Mouse (Mus musculus) frontal cortex, postnatal 25 days (tissue): ENCODE results near the gene Rnf217.
A peak's percentile ranks its signal among the peaks of the same experiment; 100 is the strongest.

Experiments
- DNase-seq, 2 experiments: peaks; one replicate each; pipeline ENCODE4 v3.0.0; 2022; ENCODE audit warnings: low spot score in 2 of 2

Gene Rnf217

DNA sequence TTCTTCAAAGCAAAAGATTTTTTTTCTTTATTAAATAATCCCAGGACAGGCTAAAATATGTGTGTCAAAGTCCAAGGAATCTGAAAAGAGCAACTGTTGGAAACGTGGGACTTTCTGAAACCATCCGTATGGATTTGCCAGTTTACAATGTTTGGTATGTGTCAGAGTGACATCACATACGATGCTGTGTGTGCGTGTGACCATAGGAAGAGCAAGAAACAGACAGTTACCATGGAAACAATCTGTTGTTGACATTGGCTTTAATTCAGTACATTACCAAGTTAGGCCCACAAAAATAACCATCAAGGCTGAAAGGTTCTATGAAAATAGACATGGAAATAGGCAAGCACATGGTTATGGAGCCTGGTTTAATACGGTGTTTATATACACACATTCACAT, 107.3 kb downstream of the Rnf217 start:
- DNase-seq = no peak

DNA sequence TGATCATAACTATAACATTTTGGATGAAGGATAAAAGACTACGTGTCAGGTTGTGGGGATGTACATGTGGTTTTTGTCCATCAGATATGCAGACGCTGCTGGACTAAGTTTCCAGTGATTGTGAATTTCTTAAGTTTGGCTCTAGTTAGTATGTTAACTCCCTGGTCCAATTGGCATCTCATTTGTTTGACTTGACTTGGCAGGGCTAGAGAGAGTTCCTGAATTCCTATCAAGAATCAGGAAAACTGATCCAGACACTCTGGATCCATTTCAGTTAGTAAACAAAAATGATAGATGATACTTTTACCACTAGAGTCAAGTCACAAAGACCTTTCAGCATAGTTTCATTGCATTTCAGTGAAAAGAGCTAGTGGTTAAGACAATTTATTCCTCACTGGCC, 112.1 kb downstream of the Rnf217 start:
- no peak for DNase-seq

DNA sequence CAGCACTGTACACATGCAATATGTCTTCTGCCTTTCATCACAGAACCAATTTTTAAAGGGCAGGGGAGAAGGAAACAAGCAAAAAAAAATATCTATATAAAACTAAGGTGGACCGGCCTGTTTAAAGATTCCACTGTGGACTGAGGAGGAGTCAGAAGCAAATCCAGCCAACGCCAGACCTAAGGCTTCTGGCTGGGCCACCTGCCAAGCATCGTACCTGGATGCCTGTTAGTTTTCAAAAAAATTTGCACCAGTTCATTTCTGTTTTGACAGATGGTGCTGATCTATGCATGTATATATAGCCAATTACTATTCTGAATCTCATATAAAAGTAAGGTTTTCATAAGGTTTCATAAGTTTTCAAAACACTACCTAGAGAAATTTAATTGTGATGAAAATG, 113.2 kb downstream of the Rnf217 start:
- no peak for DNase-seq

DNA sequence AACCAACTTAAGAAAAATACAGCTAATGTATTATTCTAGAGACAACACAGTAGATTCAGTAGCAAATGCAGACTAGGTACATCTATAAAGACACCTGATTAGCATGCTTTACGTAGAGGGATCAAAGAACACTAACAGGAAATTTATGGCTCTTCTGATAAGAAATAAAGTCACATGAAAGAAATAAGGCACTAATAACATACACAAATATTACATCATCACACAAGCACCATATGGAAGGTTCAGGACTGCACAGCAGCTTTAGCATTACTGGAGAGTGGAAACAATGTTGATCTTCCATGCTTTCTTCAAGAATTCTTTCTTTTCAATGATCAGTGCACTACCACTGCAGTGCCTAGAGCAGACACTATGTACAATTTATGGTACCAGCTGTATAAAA, 114.7 kb downstream of the Rnf217 start:
- DNase-seq = no peak

DNA sequence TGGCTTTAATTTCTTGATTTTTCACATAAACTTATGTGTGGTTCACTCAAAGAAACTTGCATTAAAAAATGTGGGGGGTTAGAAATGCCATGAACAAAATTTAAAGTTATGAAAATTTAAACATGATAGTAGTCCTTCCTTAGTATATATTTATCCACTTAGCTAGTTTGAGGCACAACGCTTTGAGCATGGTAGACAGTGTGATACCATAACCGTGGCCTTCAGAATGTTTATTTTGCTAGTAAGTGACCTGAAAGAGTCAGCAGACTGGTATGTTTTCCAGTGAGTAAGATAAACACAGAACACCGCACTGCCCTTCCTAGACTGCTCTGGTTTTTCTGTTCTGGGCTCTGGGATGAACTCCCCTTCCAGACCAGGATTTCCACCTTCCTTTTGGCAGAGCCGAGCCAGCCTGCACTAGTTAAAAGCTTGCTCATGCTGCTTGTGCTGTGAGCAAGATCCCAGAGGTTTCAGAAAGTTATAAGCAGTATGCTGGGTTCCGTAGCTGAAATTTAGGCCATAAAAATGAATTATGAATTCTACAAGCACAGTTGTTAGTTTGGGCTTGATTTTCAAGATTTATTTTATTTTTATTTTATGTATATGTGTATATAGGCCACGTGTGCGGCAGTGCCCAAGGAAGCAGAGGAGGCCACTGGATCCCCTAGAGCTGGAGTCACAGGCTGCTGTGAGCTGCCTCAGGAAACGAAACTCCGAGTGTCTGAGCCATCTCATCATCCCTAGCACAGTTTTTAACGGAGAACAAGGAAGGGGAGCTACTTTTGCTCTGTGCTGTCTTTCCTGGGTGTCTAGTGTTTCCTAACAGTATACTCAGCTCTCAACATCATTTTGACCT, 141.7 kb downstream of the Rnf217 start:
- no peak for DNase-seq

DNA sequence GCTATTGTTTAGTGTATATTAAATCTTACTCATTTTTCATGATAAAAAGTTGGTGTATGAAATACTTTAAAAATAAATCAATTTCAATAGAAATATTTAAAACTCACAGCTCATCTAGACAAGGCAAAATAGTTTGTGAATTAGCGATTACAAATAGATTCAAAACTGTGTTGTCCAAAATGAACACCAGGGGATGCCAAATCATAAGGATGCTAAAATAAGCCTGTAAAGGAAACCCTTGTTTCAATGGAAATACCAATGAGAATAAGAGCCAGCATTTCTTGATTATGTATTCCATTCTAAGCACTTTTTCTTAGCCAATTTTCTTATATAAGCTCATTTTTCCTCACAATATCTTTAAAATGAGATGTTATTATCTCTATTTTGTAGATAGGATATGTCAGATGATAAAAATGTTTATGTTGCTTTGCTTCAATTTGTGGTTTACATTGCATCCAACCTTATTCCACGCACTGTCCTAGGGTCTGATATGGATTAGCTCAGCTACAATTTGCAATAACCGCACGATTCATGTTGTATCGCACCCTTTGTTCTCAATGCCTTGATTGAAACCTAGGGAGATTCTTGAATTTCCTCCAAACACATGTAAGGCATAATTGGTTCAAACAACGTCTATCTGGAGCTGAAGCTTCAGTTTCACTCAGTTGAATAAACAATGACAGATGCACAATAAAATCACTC, 143.0 kb downstream of the Rnf217 start:
- DNase-seq = no peak

DNA sequence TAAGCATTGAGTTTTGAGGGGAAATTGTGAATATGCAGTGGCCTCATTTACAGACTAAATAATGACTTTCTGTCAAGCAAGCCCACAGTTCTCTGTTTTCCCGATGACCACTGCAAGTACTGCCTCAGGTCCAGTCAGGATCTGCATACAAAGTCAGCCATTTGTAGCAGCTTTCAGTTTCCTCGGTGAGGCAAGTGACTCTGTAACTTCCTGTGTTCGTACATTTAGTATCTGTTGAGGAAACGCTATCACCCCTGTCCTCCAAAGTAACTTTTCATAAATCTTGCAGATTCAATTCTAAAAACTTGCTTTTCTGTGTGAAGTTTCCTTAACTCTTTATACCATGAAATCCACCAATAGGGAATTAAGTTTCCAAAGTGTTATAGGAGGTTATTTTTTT, 143.6 kb downstream of the Rnf217 start:
- no peak for DNase-seq

DNA sequence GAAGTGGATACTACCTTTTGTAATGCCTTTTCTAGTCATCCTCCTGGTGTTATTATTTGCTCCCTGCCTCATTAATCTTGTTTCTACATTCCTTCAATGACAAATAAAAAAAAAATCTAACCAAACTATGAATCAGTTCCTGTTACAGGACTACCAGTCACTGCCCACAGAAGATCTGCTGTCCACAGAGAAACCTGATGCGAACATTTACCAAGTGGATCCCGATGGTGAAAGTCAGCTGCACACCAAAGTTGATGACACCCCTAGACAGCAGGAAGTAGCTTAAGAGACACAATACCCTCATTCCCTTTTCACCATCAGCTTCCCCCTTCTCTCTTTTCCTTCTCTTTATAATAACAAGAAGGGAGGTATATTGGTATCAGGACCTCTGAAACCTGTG, 145.9 kb downstream of the Rnf217 start:
- no peak for DNase-seq

DNA sequence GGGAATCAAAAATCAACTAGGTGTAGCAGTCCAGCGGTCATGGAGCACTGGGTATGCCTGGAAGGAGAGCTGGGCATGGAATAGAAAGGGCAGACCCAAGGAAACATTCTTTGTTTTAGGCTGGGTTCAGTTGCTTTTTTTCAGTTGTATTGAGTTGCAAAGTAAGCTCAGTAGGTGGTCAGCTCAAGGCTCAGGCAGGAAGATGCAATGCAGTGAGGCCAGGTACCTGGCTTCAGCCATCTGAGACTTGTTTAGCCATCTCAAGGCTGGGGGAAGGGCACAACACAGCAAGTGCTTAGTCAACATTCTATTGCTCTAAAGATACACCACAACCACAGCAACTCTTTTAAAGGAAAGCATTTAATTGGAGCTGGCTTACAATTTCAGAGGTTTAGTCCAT, 152.2 kb downstream of the Rnf217 start:
- DNase-seq = no peak

DNA sequence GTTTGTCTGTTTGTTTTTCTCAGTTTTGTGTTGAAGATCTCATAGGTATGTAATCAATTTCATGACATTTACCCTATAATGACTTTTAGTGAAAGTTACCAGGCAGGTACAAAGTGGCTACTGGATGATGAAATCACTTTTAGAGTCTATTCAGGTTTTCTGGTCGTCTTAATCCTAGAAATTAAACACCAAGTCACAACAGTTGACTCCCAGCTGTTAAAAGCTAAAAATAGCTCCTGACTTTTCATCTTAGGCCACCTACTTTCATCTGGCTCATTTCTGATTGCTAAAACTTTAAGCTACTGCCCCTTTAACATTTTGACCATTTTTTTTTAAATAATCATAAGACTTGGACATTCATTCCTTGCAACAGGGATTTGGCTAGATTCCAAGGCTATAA, 161.9 kb downstream of the Rnf217 start:
- DNase-seq = no peak

DNA sequence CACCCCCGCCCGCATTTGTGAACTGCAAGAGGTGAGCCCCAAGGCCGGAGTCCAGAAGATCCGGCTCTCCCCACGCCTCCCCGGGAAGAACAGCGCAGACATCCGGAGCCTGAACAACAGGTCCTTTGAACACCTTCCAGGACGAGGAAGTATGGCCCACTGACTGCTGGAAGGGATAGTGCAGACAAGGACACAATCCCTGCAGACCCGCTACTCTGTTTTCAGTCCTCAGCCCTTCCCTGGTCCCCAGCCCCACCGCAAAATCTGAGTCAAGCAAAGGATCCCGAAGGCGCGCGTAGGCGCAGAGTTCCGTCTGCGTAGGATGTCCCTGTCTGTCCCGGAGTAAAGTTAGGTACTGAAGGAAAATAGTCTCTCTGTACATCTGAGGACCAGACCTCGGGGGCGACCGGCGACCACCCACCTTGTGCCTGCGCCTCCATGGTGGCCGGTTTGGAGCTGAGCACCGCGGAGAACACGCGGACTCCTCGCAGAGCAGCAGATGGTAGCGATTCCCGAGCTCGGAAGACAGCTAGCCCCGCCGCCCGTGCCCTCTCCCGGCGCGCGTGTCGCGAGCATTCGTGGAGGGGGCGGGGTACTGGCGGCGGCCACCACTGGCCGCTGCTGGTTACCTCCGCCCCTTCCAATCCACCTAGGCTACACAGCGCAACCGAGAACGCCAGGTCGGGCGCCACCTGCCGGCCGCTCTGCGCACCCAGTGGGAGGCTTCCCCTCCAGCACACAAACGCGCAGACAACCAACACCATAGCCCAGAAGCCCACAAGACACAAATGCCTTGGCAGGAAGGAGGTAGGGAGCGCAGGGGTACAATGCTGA, 163.5 kb downstream of the Rnf217 start, which contains the start of gene Tpd52l1:
Tpd52l1 (minus strand) TSS at position 668 of the 834 bp plus-strand sequence.
- DNase-seq = peak; percentile 72 to 81

DNA sequence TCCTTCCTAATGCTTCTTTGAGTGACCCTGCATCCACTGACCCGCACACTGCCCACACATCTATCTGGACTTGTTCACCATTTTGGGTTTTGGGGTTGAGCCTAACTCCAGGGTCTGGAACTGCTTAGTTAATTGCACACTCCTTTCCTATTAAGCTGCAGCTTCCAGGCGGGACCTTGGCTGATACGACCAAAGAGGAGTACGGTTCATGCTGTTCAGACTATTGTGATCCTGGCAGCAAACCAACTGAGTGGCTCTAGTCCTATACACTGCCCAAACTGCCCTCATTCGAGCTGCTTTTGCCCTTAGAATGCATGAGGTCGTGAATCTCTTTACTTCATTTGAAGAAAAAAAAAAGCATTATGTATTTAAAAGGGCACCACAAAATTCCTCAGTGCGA, 164.8 kb downstream of the Rnf217 start:
- no peak for DNase-seq
